Mouse (Mus musculus): Measurements from ENCODE around the gene Cyp2e1. TPM values are rescaled to one million over a fixed set of nuclear protein-coding genes. Genes with fewer than 3 reads are reported as not detected.

Gene Cyp2e1
- polyA plus RNA-seq, 1 experiment from 2014 or later = not detected

- no peak overlapping the region for H3K4me2 ChIP-seq
- no peaks in the 10 kb centered on the region for H3K9me3 ChIP-seq (replicated peaks; ENCODE audit: control insufficient read depth, low read length)
- no peaks in the 10 kb centered on the region for H3K27me3 ChIP-seq (ENCODE audit: control insufficient read depth, insufficient read depth, low read length)
- H3K27ac ChIP-seq (ENCODE audit: low read depth, low read length) = no peak overlapping the region
- H3K4me3 ChIP-seq (ENCODE audit: low read depth, low read length) = no peak overlapping the region
- H3K9ac ChIP-seq (ENCODE audit: low read depth, low read length) = no peak overlapping the region
- H3K4me1 ChIP-seq (ENCODE audit: control insufficient read depth, insufficient read depth, low read length) = no peaks in the 10 kb centered on the region
- ATAC-seq (replicated peaks; ENCODE audit: insufficient number of reproducible peaks, low FRiP score, low TSS enrichment) = no peak
- WGBS (ENCODE audit: insufficient replicate concordance) = 63% methylated on average over 4 of the region's 4 CpGs
- no peaks in the 10 kb centered on the region for H3K36me3 ChIP-seq (ENCODE audit: control insufficient read depth, insufficient read depth, low read length)
Observed at GRCm38 (mm10) chr7:140793541-140793940, 30.0 kb downstream of the Cyp2e1 start.

GRCm38 (mm10) chr7:140797619-140798018 is 34.1 kb downstream of the Cyp2e1 start:
- Histone ChIP-seq H3K4me2 (no peak overlapping the region), H3K36me3 (ENCODE audit: control insufficient read depth, insufficient read depth, low read length) (no peaks in the 10 kb centered on the region), H3K9ac (ENCODE audit: low read depth, low read length) (no peak overlapping the region), H3K4me1 (ENCODE audit: control insufficient read depth, insufficient read depth, low read length) (no peaks in the 10 kb centered on the region), H3K9me3 (replicated peaks; ENCODE audit: control insufficient read depth, low read length) (no peaks in the 10 kb centered on the region), H3K27me3 (ENCODE audit: control insufficient read depth, insufficient read depth, low read length) (no peaks in the 10 kb centered on the region), H3K4me3 (ENCODE audit: low read depth, low read length) (no peak overlapping the region), H3K27ac (ENCODE audit: low read depth, low read length) (no peak overlapping the region)
- WGBS (ENCODE audit: insufficient replicate concordance) = 76% methylated on average over 3 of the region's 3 CpGs
- no peak for ATAC-seq (replicated peaks; ENCODE audit: insufficient number of reproducible peaks, low FRiP score, low TSS enrichment)

- H3K27me3 ChIP-seq (ENCODE audit: control insufficient read depth, insufficient read depth, low read length) = no peaks in the 10 kb centered on the region
- no peak overlapping the region for H3K4me3 ChIP-seq (ENCODE audit: low read depth, low read length)
- no peaks in the 10 kb centered on the region for H3K36me3 ChIP-seq (ENCODE audit: control insufficient read depth, insufficient read depth, low read length)
- ATAC-seq (replicated peaks; ENCODE audit: insufficient number of reproducible peaks, low FRiP score, low TSS enrichment) = 0 out of 2 replicates have a peak, but pooled peaks have one; percentile 57
- no peak overlapping the region for H3K4me2 ChIP-seq
- no peak overlapping the region for H3K9ac ChIP-seq (ENCODE audit: low read depth, low read length)
- H3K27ac ChIP-seq (ENCODE audit: low read depth, low read length) = no peak overlapping the region
- WGBS (ENCODE audit: insufficient replicate concordance) = 56% methylated on average over 2 of the region's 2 CpGs
- no peaks in the 10 kb centered on the region for H3K4me1 ChIP-seq (ENCODE audit: control insufficient read depth, insufficient read depth, low read length)
- H3K9me3 ChIP-seq (replicated peaks; ENCODE audit: control insufficient read depth, low read length) = no peaks in the 10 kb centered on the region
Observed at GRCm38 (mm10) chr7:140798212-140798611, 34.7 kb downstream of the Cyp2e1 start.

- H3K27ac ChIP-seq (ENCODE audit: low read depth, low read length) = no peak overlapping the region
Observed at GRCm38 (mm10) chr7:140802629-140803028, 39.1 kb downstream of the Cyp2e1 start.

GRCm38 (mm10) chr7:140805704-140806103 is 42.2 kb downstream of the Cyp2e1 start:
- Histone ChIP-seq H3K36me3 (ENCODE audit: control insufficient read depth, insufficient read depth, low read length) (no peaks in the 10 kb centered on the region), H3K9me3 (replicated peaks; ENCODE audit: control insufficient read depth, low read length) (no peaks in the 10 kb centered on the region), H3K27me3 (ENCODE audit: control insufficient read depth, insufficient read depth, low read length) (no peaks in the 10 kb centered on the region), H3K4me2 (no peak overlapping the region), H3K4me3 (ENCODE audit: low read depth, low read length) (no peak overlapping the region), H3K27ac (ENCODE audit: low read depth, low read length) (no peak overlapping the region), H3K9ac (ENCODE audit: low read depth, low read length) (no peak overlapping the region), H3K4me1 (ENCODE audit: control insufficient read depth, insufficient read depth, low read length) (no peaks in the 10 kb centered on the region)
- WGBS (ENCODE audit: insufficient replicate concordance) = 19% methylated on average over 1 of the region's 1 CpGs
- ATAC-seq (replicated peaks; ENCODE audit: insufficient number of reproducible peaks, low FRiP score, low TSS enrichment) = no peak

More at GRCm38 (mm10) chr7:140802629-140803028, 39.1 kb downstream of the Cyp2e1 start:
- no peak overlapping the region for H3K9ac ChIP-seq (ENCODE audit: low read depth, low read length)
- no peak for ATAC-seq (replicated peaks; ENCODE audit: insufficient number of reproducible peaks, low FRiP score, low TSS enrichment)
- no peak overlapping the region for H3K4me3 ChIP-seq (ENCODE audit: low read depth, low read length)
- WGBS (ENCODE audit: insufficient replicate concordance) = 78% methylated on average over 6 of the region's 6 CpGs
- no peaks in the 10 kb centered on the region for H3K36me3 ChIP-seq (ENCODE audit: control insufficient read depth, insufficient read depth, low read length)
- H3K27me3 ChIP-seq (ENCODE audit: control insufficient read depth, insufficient read depth, low read length) = no peaks in the 10 kb centered on the region
- H3K4me1 ChIP-seq (ENCODE audit: control insufficient read depth, insufficient read depth, low read length) = no peaks in the 10 kb centered on the region
- H3K4me2 ChIP-seq = no peak overlapping the region
- no peaks in the 10 kb centered on the region for H3K9me3 ChIP-seq (replicated peaks; ENCODE audit: control insufficient read depth, low read length)

GRCm38 (mm10) chr7:140810496-140810895 is 47.0 kb downstream of the Cyp2e1 start:
- Histone ChIP-seq H3K27ac (ENCODE audit: low read depth, low read length) (no peak overlapping the region), H3K4me3 (ENCODE audit: low read depth, low read length) (no peak overlapping the region), H3K27me3 (ENCODE audit: control insufficient read depth, insufficient read depth, low read length) (no peaks in the 10 kb centered on the region), H3K36me3 (ENCODE audit: control insufficient read depth, insufficient read depth, low read length) (no peaks in the 10 kb centered on the region), H3K9ac (ENCODE audit: low read depth, low read length) (no peak overlapping the region), H3K4me2 (no peak overlapping the region), H3K4me1 (ENCODE audit: control insufficient read depth, insufficient read depth, low read length) (no peaks in the 10 kb centered on the region), H3K9me3 (replicated peaks; ENCODE audit: control insufficient read depth, low read length) (no peaks in the 10 kb centered on the region)
- no peak for ATAC-seq (replicated peaks; ENCODE audit: insufficient number of reproducible peaks, low FRiP score, low TSS enrichment)
- 89% methylated on average over 6 of the region's 6 CpGs for WGBS (ENCODE audit: insufficient replicate concordance)

GRCm38 (mm10) chr7:140811714-140812113 is 48.2 kb downstream of the Cyp2e1 start:
- H3K27ac ChIP-seq (ENCODE audit: low read depth, low read length) = no peak overlapping the region
- no peak overlapping the region for H3K9ac ChIP-seq (ENCODE audit: low read depth, low read length)
- H3K27me3 ChIP-seq (ENCODE audit: control insufficient read depth, insufficient read depth, low read length) = no peaks in the 10 kb centered on the region
- H3K9me3 ChIP-seq (replicated peaks; ENCODE audit: control insufficient read depth, low read length) = no peaks in the 10 kb centered on the region
- no peak overlapping the region for H3K4me2 ChIP-seq
- ATAC-seq (replicated peaks; ENCODE audit: insufficient number of reproducible peaks, low FRiP score, low TSS enrichment) = no peak
- H3K36me3 ChIP-seq (ENCODE audit: control insufficient read depth, insufficient read depth, low read length) = no peaks in the 10 kb centered on the region
- no peak overlapping the region for H3K4me3 ChIP-seq (ENCODE audit: low read depth, low read length)
- WGBS (ENCODE audit: insufficient replicate concordance) = 85% methylated on average over 13 of the region's 13 CpGs
- no peaks in the 10 kb centered on the region for H3K4me1 ChIP-seq (ENCODE audit: control insufficient read depth, insufficient read depth, low read length)

- H3K9me3 ChIP-seq (replicated peaks; ENCODE audit: control insufficient read depth, low read length) = no peaks in the 10 kb centered on the region
- H3K27me3 ChIP-seq (ENCODE audit: control insufficient read depth, insufficient read depth, low read length) = no peaks in the 10 kb centered on the region
- H3K4me3 ChIP-seq (ENCODE audit: low read depth, low read length) = no peak overlapping the region
- H3K27ac ChIP-seq (ENCODE audit: low read depth, low read length) = no peak overlapping the region
- no peaks in the 10 kb centered on the region for H3K36me3 ChIP-seq (ENCODE audit: control insufficient read depth, insufficient read depth, low read length)
- 85% methylated on average over 12 of the region's 12 CpGs for WGBS (ENCODE audit: insufficient replicate concordance)
- no peak overlapping the region for H3K9ac ChIP-seq (ENCODE audit: low read depth, low read length)
- no peaks in the 10 kb centered on the region for H3K4me1 ChIP-seq (ENCODE audit: control insufficient read depth, insufficient read depth, low read length)
- no peak overlapping the region for H3K4me2 ChIP-seq
- no peak for ATAC-seq (replicated peaks; ENCODE audit: insufficient number of reproducible peaks, low FRiP score, low TSS enrichment)
Observed at GRCm38 (mm10) chr7:140812850-140813249, 49.3 kb downstream of the Cyp2e1 start.

- no peak overlapping the region for H3K4me2 ChIP-seq
- no peak overlapping the region for H3K4me3 ChIP-seq (ENCODE audit: low read depth, low read length)
- H3K27ac ChIP-seq (ENCODE audit: low read depth, low read length) = no peak overlapping the region
- H3K36me3 ChIP-seq (ENCODE audit: control insufficient read depth, insufficient read depth, low read length) = no peaks in the 10 kb centered on the region
- WGBS (ENCODE audit: insufficient replicate concordance) = 65% methylated on average over 4 of the region's 4 CpGs
- H3K4me1 ChIP-seq (ENCODE audit: control insufficient read depth, insufficient read depth, low read length) = no peaks in the 10 kb centered on the region
- H3K9ac ChIP-seq (ENCODE audit: low read depth, low read length) = no peak overlapping the region
- no peak for ATAC-seq (replicated peaks; ENCODE audit: insufficient number of reproducible peaks, low FRiP score, low TSS enrichment)
- no peaks in the 10 kb centered on the region for H3K9me3 ChIP-seq (replicated peaks; ENCODE audit: control insufficient read depth, low read length)
- H3K27me3 ChIP-seq (ENCODE audit: control insufficient read depth, insufficient read depth, low read length) = no peaks in the 10 kb centered on the region
Observed at GRCm38 (mm10) chr7:140820173-140820572, 56.6 kb downstream of the Cyp2e1 start.
